Mouse (Mus musculus): ENCODE measurements around the gene Tmem151b.

Gene Tmem151b

DNA sequence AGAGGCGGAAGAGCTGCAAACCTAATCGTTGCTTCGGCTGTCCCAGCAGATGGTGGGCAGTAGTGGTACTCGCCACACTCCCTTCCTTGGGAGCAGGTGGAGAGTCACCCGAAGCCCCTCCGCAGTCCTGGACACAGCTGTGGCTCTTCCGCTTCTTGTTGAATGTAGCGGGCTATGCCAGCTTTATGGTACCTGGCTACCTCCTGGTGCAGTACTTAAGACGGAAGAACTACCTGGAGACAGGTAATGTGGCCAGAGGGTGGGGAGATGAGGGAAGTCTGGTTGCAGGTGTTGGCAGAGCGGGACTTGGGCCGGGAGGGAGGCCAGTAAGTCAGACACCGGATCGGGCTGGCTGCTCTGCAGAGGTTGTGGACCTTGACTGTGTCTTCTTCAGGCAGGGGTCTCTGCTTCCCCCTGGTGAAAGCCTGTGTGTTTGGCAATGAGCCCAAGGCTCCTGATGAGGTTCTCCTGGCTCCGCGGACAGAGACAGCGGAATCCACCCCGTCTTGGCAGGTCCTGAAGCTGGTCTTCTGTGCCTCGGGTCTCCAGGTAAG, 15.1 kb upstream of the Tmem151b start:
- no peak for DNase-seq (ENCODE audit: low spot score)

DNA sequence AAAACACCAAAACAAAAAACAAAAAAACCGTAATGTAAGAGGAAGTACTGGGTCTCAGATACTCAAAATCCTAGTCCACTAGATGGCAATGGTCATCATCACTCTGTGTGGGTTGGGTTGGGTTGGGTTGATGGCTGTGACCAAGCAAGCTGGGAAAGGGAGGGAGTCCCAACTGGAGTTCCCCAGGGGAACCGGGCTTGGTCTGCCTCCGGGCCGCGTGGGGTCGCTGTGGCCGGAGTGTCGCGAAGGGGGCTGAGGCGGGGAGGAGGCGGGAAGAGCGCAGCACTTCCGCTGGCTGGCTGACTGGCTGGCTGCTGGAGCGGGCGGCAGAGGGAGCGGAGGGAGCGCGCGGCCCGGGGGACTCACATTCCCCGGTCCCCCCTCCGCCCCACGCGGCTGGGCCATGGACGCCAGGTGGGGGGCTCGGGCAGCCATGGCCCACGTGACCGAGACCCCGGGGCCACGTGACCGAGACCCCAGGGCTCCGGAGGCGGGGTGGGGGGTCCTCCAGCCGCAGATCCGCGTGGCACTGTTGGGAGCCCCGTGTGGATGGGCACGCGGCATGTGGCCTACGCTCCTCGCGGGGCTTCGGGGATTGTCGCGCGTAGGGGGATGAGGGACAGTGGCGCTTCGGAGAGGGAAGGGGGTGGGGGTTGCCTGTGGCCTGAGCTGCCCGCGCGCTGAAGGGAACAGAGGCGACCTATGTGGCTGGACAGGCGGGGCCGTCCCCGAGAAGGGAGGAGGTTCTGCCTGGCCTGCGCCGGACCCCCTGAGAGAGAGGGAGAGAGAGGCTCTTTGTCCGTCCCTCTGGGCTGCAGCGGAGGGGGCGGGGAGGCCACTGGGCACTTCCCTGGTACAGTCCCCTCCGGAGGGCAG, 14.4 kb upstream of the Tmem151b start, which contains the start of gene Slc35b2:
Gene Slc35b2 (plus strand): TSS at position 220 of the 876 bp plus-strand sequence.
- peak; percentile 89 for DNase-seq (ENCODE audit: low spot score)

- no peak for DNase-seq (ENCODE audit: low spot score)
Measured at GRCm38 (mm10) chr17:45563216-45563615, 13.7 kb upstream of the Tmem151b start.

DNA sequence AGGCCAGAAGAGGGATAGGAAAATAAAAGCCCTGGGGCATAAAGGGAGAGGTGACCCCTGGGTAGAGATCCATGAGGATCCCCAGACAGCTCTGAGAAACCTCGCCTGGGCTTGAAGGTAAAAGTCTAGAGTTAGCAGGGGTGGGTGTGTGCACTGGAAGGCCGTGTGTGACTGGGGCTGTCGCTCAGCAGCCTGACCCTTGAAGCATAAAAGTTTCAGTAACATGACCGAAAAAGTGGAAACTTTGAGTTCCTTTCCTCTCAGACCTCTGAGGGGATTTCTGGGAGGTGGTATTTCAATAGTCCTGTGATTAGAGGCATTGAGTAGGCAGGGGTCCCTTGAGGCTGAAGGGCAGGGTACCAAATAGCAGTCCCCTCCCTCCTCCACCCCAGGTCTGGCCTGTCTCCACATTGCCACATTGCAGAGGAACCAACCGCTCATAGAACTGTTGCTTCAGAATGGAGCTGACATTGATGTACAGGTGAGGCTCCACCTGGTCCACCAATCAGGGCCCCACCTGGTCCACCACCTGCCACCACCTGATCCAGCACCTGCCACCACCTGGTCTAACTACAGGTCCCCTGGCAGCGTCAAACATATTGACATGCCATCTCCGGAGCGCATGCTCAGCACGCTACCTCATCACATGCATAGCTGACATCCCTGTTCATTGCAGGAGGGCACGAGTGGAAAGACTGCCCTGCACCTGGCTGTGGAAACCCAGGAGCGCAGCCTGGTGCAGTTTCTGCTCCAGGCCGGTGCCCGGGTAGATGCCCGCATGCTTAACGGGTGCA, 10.5 kb upstream of the Tmem151b start:
- no peak for DNase-seq (ENCODE audit: low spot score)

GRCm38 (mm10) chr17:45557998-45558862, 8.8 kb upstream of the Tmem151b start:
- DNase-seq (ENCODE audit: low spot score): no peak

- no peak for DNase-seq (ENCODE audit: low spot score)
Measured at GRCm38 (mm10) chr17:45557246-45557824, 7.9 kb upstream of the Tmem151b start.

DNA sequence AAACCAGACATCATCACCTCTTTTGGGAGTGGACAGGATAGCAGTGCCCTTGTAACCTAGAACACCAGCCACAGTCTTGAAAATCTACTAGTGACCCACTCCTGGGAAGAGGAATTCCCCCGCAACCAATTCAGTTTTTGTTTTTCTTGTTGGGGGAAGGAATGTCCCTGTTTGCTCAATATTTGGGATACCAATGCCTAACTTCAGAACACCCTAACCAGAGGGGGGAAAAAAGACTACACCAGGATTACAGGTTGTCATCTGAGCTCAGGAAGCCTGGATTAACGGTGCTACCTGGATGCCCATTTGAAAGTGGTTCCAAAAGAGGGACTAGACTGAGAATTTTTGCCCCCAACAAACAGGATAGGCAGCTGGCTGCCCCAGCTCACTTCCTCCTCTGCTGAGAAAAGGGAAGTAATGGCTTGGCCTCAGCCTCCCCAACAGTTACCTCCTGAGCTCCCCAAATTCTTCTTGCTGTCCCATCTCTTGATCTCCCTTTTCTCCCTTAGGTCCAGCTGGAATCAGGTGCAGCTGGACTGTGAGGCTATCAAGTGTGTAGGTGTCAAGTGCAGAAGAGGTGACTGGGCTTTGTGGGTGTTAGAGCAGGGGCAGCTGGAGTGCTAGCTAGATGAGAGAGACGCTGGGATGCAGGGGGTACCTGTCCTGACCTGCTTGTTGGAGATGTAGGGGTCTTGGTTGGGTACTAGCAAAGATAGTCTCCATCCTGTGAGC, 7.2 kb upstream of the Tmem151b start:
- no peak for DNase-seq (ENCODE audit: low spot score)

DNA sequence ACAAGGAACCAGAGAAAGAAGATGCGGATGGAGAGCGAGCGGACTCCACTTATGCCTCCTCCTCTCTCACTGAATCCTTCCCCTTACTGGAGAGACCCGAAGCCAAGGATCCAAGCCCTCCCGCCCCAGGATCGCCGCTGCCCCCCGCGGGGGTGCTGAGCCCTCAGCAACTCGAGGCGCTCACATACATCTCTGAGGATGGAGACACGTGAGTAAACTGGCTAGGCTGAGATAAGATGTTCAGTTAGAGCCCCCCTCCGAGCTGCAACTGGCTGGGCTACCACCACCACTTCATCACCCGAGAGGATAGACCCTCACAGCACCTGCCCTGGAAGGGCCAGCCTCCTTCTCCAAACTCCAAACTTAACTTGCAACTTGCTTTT, 6.6 kb upstream of the Tmem151b start:
- no peak for DNase-seq (ENCODE audit: low spot score)

GRCm38 (mm10) chr17:45555452-45556106, 6.1 kb upstream of the Tmem151b start, which contains the start of gene Nfkbie:
Gene Nfkbie, plus strand, starts transcription at chr17:45555703.
- DNase-seq (ENCODE audit: low spot score): peak; percentile 95

DNA sequence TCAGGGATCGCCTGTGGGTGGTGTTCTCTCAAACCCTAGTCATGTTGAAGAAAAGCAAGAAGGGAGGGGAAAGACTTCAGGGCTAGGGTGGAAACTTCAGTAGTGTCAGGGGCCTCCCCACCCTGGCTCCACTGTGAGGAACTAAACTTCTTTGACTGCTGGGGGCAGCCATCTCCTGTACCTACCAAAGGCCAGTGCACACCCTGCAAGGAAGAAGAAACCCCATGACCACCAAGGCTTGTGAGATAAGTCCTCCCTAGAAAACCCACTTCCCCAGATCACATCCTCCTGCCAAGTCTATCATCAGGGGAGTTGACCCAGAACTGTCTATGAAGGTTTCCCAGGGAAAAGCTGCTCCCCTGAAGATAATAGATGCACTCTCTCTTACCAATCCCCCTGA, 4.9 kb upstream of the Tmem151b start:
- no peak for DNase-seq (ENCODE audit: low spot score)

GRCm38 (mm10) chr17:45553065-45553464, 3.6 kb upstream of the Tmem151b start:
- DNase-seq (ENCODE audit: low spot score): no peak

- peak; percentile 51 for DNase-seq (ENCODE audit: low spot score)
Measured at GRCm38 (mm10) chr17:45551816-45552451, 2.5 kb upstream of the Tmem151b start.

- DNase-seq (ENCODE audit: low spot score): no peak
Measured at GRCm38 (mm10) chr17:45551249-45551796, 1.8 kb upstream of the Tmem151b start.

- no peak for DNase-seq (ENCODE audit: low spot score)
Measured at GRCm38 (mm10) chr17:45550253-45550652, 776 bp upstream of the Tmem151b start.

DNA sequence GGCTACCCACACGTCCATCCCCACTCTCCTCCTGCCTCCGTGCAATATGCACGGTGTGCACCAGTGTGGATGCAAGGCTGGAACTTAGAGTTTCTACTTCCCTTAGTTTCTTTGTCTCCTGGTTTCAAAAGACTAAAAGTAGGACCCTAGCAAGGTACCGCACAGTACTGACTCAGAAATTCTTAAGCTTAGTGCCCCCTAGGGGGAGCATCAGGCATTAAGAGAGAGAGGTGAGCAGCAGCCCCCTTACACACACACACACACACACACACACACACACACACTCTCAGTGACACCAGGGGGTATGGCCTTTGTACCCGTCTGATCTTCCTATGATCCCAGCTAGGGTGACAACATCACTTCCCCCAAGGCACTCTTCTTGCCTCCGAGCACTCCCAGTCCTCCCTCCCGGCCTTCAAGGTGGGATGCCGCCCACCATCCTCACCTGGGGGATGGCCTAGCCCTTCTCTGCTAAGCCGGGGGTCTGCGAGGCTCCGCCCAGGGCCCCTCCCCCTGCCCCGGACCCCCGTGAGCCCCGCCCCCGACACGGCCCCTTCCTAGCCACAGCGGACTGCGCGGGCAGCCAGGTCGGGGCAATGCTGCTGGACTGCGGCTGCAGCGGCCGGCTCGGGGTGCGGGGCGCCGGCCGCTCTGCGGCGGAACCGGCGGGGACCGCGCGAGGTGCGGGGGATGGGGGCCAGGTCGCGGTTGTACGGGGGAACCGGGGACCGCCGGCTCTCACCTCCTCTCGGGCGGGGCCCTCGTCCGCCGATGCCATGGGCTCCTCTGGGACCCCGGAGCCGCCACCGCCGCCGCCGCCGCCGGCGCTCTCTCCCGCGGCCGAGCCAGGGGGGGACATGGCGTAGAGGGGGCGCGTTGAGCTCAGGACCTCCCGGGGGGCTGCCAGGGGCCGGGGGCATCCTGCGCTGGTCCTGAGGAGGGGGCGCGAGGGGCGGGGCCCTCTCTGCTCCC, 650 bp downstream of the Tmem151b start:
- no peak for DNase-seq (ENCODE audit: low spot score)

GRCm38 (mm10) chr17:45547461-45548190, 1.9 kb downstream of the Tmem151b start:
- DNase-seq (ENCODE audit: low spot score): no peak

GRCm38 (mm10) chr17:45546941-45547340, 2.5 kb downstream of the Tmem151b start:
- no peak for DNase-seq (ENCODE audit: low spot score)
